Mouse (Mus musculus) liver, embryonic 14.5 days (tissue): ENCODE measurements around the gene Ndufs2.

Source experiments
- CTCF ChIP-seq: IDR thresholded peaks from 2 replicates; pipeline ENCODE4 v1.5.1; 2016; ENCODE audit warnings: antibody characterized with exemption, low read depth, control low read depth
- EP300 ChIP-seq: IDR thresholded peaks from 2 replicates; pipeline ENCODE4 v1.6.1; 2016; ENCODE audit warnings: antibody characterized with exemption, low read depth

DNA sequence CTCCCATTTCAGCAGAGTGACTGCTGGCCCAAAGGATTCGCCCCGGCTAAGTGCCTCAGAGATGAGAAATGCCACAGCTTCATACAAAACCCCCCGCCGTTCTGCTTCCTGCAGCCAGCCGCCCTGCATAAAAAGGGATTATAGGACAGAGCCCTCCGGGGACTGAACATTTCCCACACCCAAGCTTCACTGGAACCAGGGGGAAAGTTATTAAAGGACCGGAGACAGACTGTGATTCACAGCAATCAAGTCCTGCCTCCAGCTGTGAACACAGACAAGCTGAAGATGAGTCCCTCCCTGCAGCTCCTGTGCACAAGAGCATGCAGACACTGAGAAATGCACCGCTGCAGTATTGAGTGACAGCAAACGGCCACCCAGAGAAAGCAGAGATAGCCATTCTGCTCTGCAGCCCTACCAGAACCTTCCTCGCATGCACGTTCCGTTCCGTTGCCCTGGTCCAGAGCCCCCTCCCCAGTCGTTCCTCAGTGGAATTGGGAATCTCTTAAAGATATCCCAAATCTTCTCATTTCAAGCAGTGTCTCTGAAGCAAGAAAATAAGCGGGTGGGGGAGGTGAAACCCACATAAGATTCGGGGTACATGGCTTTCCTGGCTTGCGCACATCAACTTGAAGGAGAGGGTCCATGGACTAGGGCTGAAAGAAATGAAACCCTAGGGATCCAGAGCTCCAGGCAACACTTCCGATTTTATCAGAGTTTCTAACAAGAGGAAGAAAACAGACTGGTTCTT, 57.9 kb downstream of the Ndufs2 start:
- TF ChIP-seq CTCF (no peak), EP300 (no peak)
